In the genomic region with DNA sequence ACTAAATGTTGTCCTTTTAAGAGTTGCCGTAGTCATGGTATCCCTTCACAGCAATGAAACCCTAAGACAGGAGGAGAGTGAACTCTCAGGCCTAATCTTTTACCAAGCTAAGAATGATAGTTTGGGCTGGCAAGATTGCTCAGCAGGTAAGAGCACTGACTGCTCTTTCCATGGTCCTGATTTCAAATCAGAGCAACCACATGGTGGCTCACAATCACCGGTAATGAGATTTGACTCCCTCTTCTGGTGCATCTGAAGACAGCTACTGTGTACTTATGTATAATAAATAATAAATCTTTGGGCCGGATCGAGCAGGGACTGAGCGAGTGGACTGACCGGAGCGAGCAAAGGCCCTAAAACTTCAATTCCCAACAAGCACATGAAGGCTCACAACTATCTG, we compare ENCODE assay signal across 34 mouse cellular contexts. TPM values are rescaled to one million over a fixed set of nuclear protein-coding genes. Genes with fewer than 3 reads are reported as not detected.
A peak's percentile ranks its signal among the peaks of the same experiment; 100 is the strongest.
DNase-seq lines count a peak whose midpoint lies in the region; ATAC-seq and TF ChIP-seq lines count a peak whose summit lies in the region.
"Had no signal": no experiment of that assay in that cellular context is flagged by ENCODE, and none has a peak within 500 bp of the region (broad histone marks: within the 10 kb centered on the region; RNA-seq: fewer than 3 reads in every experiment).

No protein-coding gene starts in this region.

- no peak overlapping the region for H3K27ac ChIP-seq in forebrain, postnatal 0 days (ENCODE audit: low read depth, low read length)
- no peak overlapping the region for H3K27ac ChIP-seq in forebrain, embryonic 14.5 days (ENCODE audit: low read depth, low read length)
- no peak overlapping the region for H3K27ac ChIP-seq in liver, postnatal 0 days (ENCODE audit: low read depth)
- H3K27ac ChIP-seq in liver, embryonic 11.5 days (ENCODE audit: low read depth, low read length) = no peak overlapping the region
- H3K27ac ChIP-seq in cortical plate, adult 2 months (ENCODE audit: insufficient read depth, low read length) = no peak overlapping the region
- H3K27ac ChIP-seq: heart, embryonic 15.5 days; limb, embryonic 13.5 days; liver, embryonic 14.5 days; midbrain, embryonic 15.5 days; stomach, embryonic 15.5 days had no signal

- H3K36me3 ChIP-seq in forebrain, postnatal 0 days (ENCODE audit: insufficient read depth) = peaks cover 18% of the 10 kb centered on the region
- peaks cover 18% of the 10 kb centered on the region for H3K36me3 ChIP-seq in forebrain, embryonic 14.5 days (ENCODE audit: control insufficient read depth, insufficient read depth, low read length)
- peaks cover 16% of the 10 kb centered on the region for H3K36me3 ChIP-seq in liver, postnatal 0 days (replicated peaks; ENCODE audit: insufficient read depth, low read length)
- H3K36me3 ChIP-seq in liver, embryonic 11.5 days (ENCODE audit: control insufficient read depth, insufficient read depth, low read length) = peaks cover 4% of the 10 kb centered on the region; the same call in 1 of the 2 replicates
- peaks cover 31% of the 10 kb centered on the region for H3K36me3 ChIP-seq in E14TG2a.4 (ENCODE audit: insufficient read depth, low read length)

- peak; percentile 53 for TF ChIP-seq CTCF in forebrain, postnatal 0 days (IDR thresholded peaks at IDR 0.05; ENCODE audit: low read depth)
- peak; percentile 24; the same call in 1 of the 2 replicates for TF ChIP-seq CTCF in liver, postnatal 0 days (IDR thresholded peaks at IDR 0.05; ENCODE audit: low read depth)
- TF ChIP-seq CTCF in E14TG2a.4 (conservative IDR thresholded peaks at IDR 0.05; ENCODE audit: low read length) = no peak
- peak; percentile 22; the same call in 1 of the 2 replicates for TF ChIP-seq CTCF in cortical plate, adult 2 months (IDR thresholded peaks at IDR 0.05; ENCODE audit: extremely low read depth, insufficient read depth, low read length)

- no peaks in the 10 kb centered on the region for H3K27me3 ChIP-seq in forebrain, postnatal 0 days (ENCODE audit: insufficient read depth, low read length)
- no peaks in the 10 kb centered on the region for H3K27me3 ChIP-seq in forebrain, embryonic 14.5 days (replicated peaks; ENCODE audit: control insufficient read depth, insufficient read depth, low read length)
- H3K27me3 ChIP-seq in liver, postnatal 0 days (ENCODE audit: insufficient read depth, low read length) = no peaks in the 10 kb centered on the region
- no peaks in the 10 kb centered on the region for H3K27me3 ChIP-seq in liver, embryonic 11.5 days (replicated peaks; ENCODE audit: control insufficient read depth, insufficient read depth, low read length)
- no peaks in the 10 kb centered on the region for H3K27me3 ChIP-seq in E14TG2a.4 (ENCODE audit: insufficient read depth, low read length)
- H3K27me3 ChIP-seq: heart, embryonic 15.5 days; limb, embryonic 13.5 days; megakaryocyte, embryonic 14.5 days; midbrain, embryonic 15.5 days; stomach, embryonic 15.5 days had no signal

- no peak overlapping the region for H3K4me2 ChIP-seq in forebrain, postnatal 0 days (ENCODE audit: low read depth)
- H3K4me2 ChIP-seq in forebrain, embryonic 14.5 days (ENCODE audit: low read length) = no peak overlapping the region
- no peak overlapping the region for H3K4me2 ChIP-seq in liver, postnatal 0 days (ENCODE audit: low read depth, low read length)
- H3K4me2 ChIP-seq in liver, embryonic 11.5 days = no peak overlapping the region
- H3K4me2 ChIP-seq: heart, embryonic 15.5 days; limb, embryonic 13.5 days; midbrain, embryonic 15.5 days; stomach, embryonic 15.5 days had no signal

- H3K4me1 ChIP-seq in forebrain, postnatal 0 days (ENCODE audit: insufficient read depth) = peaks cover 10% of the 10 kb centered on the region
- H3K4me1 ChIP-seq in forebrain, embryonic 14.5 days (ENCODE audit: control insufficient read depth, insufficient read depth, low read length) = peaks cover 10% of the 10 kb centered on the region
- peaks cover 18% of the 10 kb centered on the region for H3K4me1 ChIP-seq in liver, postnatal 0 days (ENCODE audit: insufficient read depth)
- peaks cover 11% of the 10 kb centered on the region for H3K4me1 ChIP-seq in liver, embryonic 11.5 days (replicated peaks; ENCODE audit: control insufficient read depth, insufficient read depth, low read length)
- peaks cover 86% of the 10 kb centered on the region for H3K4me1 ChIP-seq in E14TG2a.4 (replicated peaks; ENCODE audit: low read depth, low read length)
- H3K4me1 ChIP-seq in cortical plate, adult 2 months (ENCODE audit: control insufficient read depth, insufficient read depth, low read length) = peaks cover 4% of the 10 kb centered on the region; the same call in 1 of the 2 replicates

- ATAC-seq in forebrain, postnatal 0 days = no peak
- no peak for ATAC-seq in forebrain, embryonic 14.5 days
- ATAC-seq in liver, postnatal 0 days = no peak
- no peak for ATAC-seq in liver, embryonic 11.5 days (replicated peaks; ENCODE audit: low FRiP score)
- ATAC-seq: hindbrain, embryonic 16.5 days; midbrain, embryonic 15.5 days had no signal

- no peaks in the 10 kb centered on the region for H3K9me3 ChIP-seq in forebrain, postnatal 0 days (ENCODE audit: low read length)
- no peaks in the 10 kb centered on the region for H3K9me3 ChIP-seq in forebrain, embryonic 14.5 days (replicated peaks; ENCODE audit: control insufficient read depth, low read length)
- H3K9me3 ChIP-seq in liver, postnatal 0 days (ENCODE audit: low read length) = no peaks in the 10 kb centered on the region
- H3K9me3 ChIP-seq in liver, embryonic 11.5 days (ENCODE audit: control insufficient read depth, low read length) = no peaks in the 10 kb centered on the region
- no peaks in the 10 kb centered on the region for H3K9me3 ChIP-seq in E14TG2a.4 (ENCODE audit: low read length)
- H3K9me3 ChIP-seq: heart, embryonic 15.5 days; limb, embryonic 13.5 days; megakaryocyte, embryonic 14.5 days; midbrain, embryonic 15.5 days; stomach, embryonic 15.5 days had no signal

- H3K9ac ChIP-seq in forebrain, postnatal 0 days = no peak overlapping the region
- H3K9ac ChIP-seq in forebrain, embryonic 14.5 days (ENCODE audit: low read length) = no peak overlapping the region
- no peak overlapping the region for H3K9ac ChIP-seq in liver, postnatal 0 days (replicated peaks)
- no peak overlapping the region for H3K9ac ChIP-seq in liver, embryonic 11.5 days (ENCODE audit: low read depth, low read length)
- H3K9ac ChIP-seq: heart, embryonic 15.5 days; limb, embryonic 13.5 days; liver, embryonic 14.5 days; midbrain, embryonic 15.5 days; stomach, embryonic 15.5 days had no signal

- no peak for DNase-seq in forebrain, postnatal 0 days
- DNase-seq in forebrain, embryonic 14.5 days (ENCODE audit: low spot score) = no peak
- no peak for DNase-seq in liver, postnatal 0 days
- DNase-seq in liver, embryonic 11.5 days (ENCODE audit: low spot score) = no peak
- no peak for DNase-seq in right cerebral cortex, adult 18-20 months
- DNase-seq in kidney, adult 18-20 months = no peak
- DNase-seq: adrenal gland, adult 8-10 months; cerebellum, adult 11 months; cerebellum, postnatal 10 days; embryo, embryonic 11 days; heart, adult 18-20 months; heart, postnatal 4 days; kidney, adult 8-10 months; kidney, postnatal 36 days; lung, postnatal 14 days; right cerebral cortex, postnatal 25 days had no signal

- no peak for TF ChIP-seq EP300 in liver, postnatal 0 days (IDR thresholded peaks at IDR 0.05; ENCODE audit: low read depth)

- no peak for TF ChIP-seq POLR2A in cortical plate, adult 2 months (IDR thresholded peaks at IDR 0.05; ENCODE audit: extremely low read depth, insufficient read depth, low read length)

- 85% methylated on average over 7 of the region's 7 CpGs for WGBS in forebrain, postnatal 0 days
- 89% methylated on average over 7 of the region's 7 CpGs for whole genome bisulfite sequencing in forebrain, embryonic 14.5 days
- 82% methylated on average over 7 of the region's 7 CpGs for WGBS in liver, postnatal 0 days (ENCODE audit: insufficient replicate concordance)
- 85% methylated on average over 7 of the region's 7 CpGs for WGBS in liver, embryonic 11.5 days

- H3K4me3 ChIP-seq in forebrain, postnatal 0 days (ENCODE audit: low read depth, low read length) = no peak overlapping the region
- no peak overlapping the region for H3K4me3 ChIP-seq in forebrain, embryonic 14.5 days (ENCODE audit: low read depth, low read length)
- no peak overlapping the region for H3K4me3 ChIP-seq in liver, postnatal 0 days (ENCODE audit: low read depth, low read length)
- no peak overlapping the region for H3K4me3 ChIP-seq in liver, embryonic 11.5 days (ENCODE audit: low read depth, low read length)
- H3K4me3 ChIP-seq in E14TG2a.4 (replicated peaks; ENCODE audit: low read length) = 0 out of 2 replicates have a peak overlapping the region, but pooled peaks have one; percentile 13
- no peak overlapping the region for H3K4me3 ChIP-seq in cortical plate, adult 2 months (ENCODE audit: insufficient read depth, low read length)
- H3K4me3 ChIP-seq: heart, embryonic 15.5 days; limb, embryonic 13.5 days; megakaryocyte, embryonic 14.5 days; midbrain, embryonic 15.5 days; stomach, embryonic 15.5 days had no signal

RNA-seq across cellular contexts. Expression of gene Adam1a, which starts 4.0 kb away (rescaled TPM):
- total RNA-seq in forebrain, postnatal 0 days (2014; rRNA removed) = 16.2 and 20.1 TPM in 2 replicates
- 0.55 and 1.3 TPM in 2 replicates for polyA plus RNA-seq in forebrain, postnatal 0 days (2015; fragmentation: Nextera tagmentation; extraction: Ambion mirVana)
- 2.2 and 3.2 TPM in 2 replicates for polyA plus RNA-seq in forebrain, embryonic 14.5 days (2014; fragmentation: Nextera tagmentation; extraction: Ambion mirVana)
- polyA plus RNA-seq in liver, postnatal 0 days (2015; fragmentation: Nextera tagmentation; extraction: Ambion mirVana) = 0.15 and 0.25 TPM in 2 replicates
- polyA plus RNA-seq in liver, embryonic 11.5 days (2014; fragmentation: Nextera tagmentation; extraction: Ambion mirVana) = 1.2 TPM in 2 replicates
- polyA plus RNA-seq in cortical plate, adult 2 months (2012; rRNA removed) = 17.3 and 18.9 TPM in 2 replicates

RNA-seq across cellular contexts. Expression of gene Gm42878, which starts 4.0 kb away (rescaled TPM):
- 0.24 and 0.31 TPM in 2 replicates for total RNA-seq in forebrain, postnatal 0 days (2014; rRNA removed)
- 0.43 TPM in 1 of 2 replicates, not detected in the other for polyA plus RNA-seq in forebrain, postnatal 0 days (2015; fragmentation: Nextera tagmentation; extraction: Ambion mirVana)
- not detected in 2 replicates for polyA plus RNA-seq in forebrain, embryonic 14.5 days (2014; fragmentation: Nextera tagmentation; extraction: Ambion mirVana)
- polyA plus RNA-seq in liver, postnatal 0 days (2015; fragmentation: Nextera tagmentation; extraction: Ambion mirVana) = not detected in 2 replicates
- polyA plus RNA-seq in liver, embryonic 11.5 days (2014; fragmentation: Nextera tagmentation; extraction: Ambion mirVana) = not detected in 2 replicates
- 0.40 TPM in 1 of 2 replicates, not detected in the other for polyA plus RNA-seq in cortical plate, adult 2 months (2012; rRNA removed)
- total RNA-seq: adrenal gland, adult 8-10 months; heart, adult 18-20 months; heart, postnatal 4 days; layer of hippocampus, postnatal 14 days; left cerebral cortex, postnatal 14 days; neutrophil, adult 5-6 weeks had no signal
- polyA plus RNA-seq: embryonic facial prominence, embryonic 14.5 days; heart, embryonic 15.5 days; hindbrain, embryonic 16.5 days; limb, embryonic 13.5 days; midbrain, embryonic 15.5 days; spleen, adult 2 months; stomach, embryonic 15.5 days; thymus, postnatal 0 days had no signal

RNA-seq across cellular contexts. Expression of gene Mapkapk5, which starts 4.5 kb away (rescaled TPM):
- 83.1 and 99.3 TPM in 2 replicates for total RNA-seq in forebrain, postnatal 0 days (2014; rRNA removed)
- polyA plus RNA-seq in forebrain, postnatal 0 days (2015; fragmentation: Nextera tagmentation; extraction: Ambion mirVana) = 47.5 and 50.1 TPM in 2 replicates
- 55.8 and 64.0 TPM in 2 replicates for polyA plus RNA-seq in forebrain, embryonic 14.5 days (2014; fragmentation: Nextera tagmentation; extraction: Ambion mirVana)
- polyA plus RNA-seq in liver, postnatal 0 days (2015; fragmentation: Nextera tagmentation; extraction: Ambion mirVana) = 15.5 and 18.1 TPM in 2 replicates
- 59.8 and 65.3 TPM in 2 replicates for polyA plus RNA-seq in liver, embryonic 11.5 days (2014; fragmentation: Nextera tagmentation; extraction: Ambion mirVana)
- 94.9 and 100 TPM in 2 replicates for polyA plus RNA-seq in cortical plate, adult 2 months (2012; rRNA removed)

RNA-seq across cellular contexts. Expression of gene Adam1b, which starts 38.0 kb away (rescaled TPM):
- not detected in 2 replicates for total RNA-seq in forebrain, postnatal 0 days (2014; rRNA removed)
- not detected in 2 replicates for polyA plus RNA-seq in forebrain, postnatal 0 days (2015; fragmentation: Nextera tagmentation; extraction: Ambion mirVana)
- not detected in 2 replicates for polyA plus RNA-seq in forebrain, embryonic 14.5 days (2014; fragmentation: Nextera tagmentation; extraction: Ambion mirVana)
- polyA plus RNA-seq in liver, postnatal 0 days (2015; fragmentation: Nextera tagmentation; extraction: Ambion mirVana) = not detected in 2 replicates
- not detected in 2 replicates for polyA plus RNA-seq in liver, embryonic 11.5 days (2014; fragmentation: Nextera tagmentation; extraction: Ambion mirVana)
- not detected in 2 replicates for polyA plus RNA-seq in cortical plate, adult 2 months (2012; rRNA removed)
- total RNA-seq: gastrocnemius, adult 8-10 months; heart, adult 18-20 months; heart, postnatal 4 days; left cerebral cortex, postnatal 14 days; neutrophil, adult 5-6 weeks had no signal
- polyA plus RNA-seq: brain, embryonic 14.5 days; embryonic facial prominence, embryonic 14.5 days; hindbrain, embryonic 16.5 days; limb, embryonic 13.5 days; liver, embryonic 14.5 days; urinary bladder, adult 2 months had no signal

RNA-seq across cellular contexts. Expression of gene Aldh2, which starts 52.4 kb away (rescaled TPM):
- 68.1 and 77.2 TPM in 2 replicates for total RNA-seq in forebrain, postnatal 0 days (2014; rRNA removed)
- polyA plus RNA-seq in forebrain, postnatal 0 days (2015; fragmentation: Nextera tagmentation; extraction: Ambion mirVana) = 89.0 and 115 TPM in 2 replicates
- polyA plus RNA-seq in forebrain, embryonic 14.5 days (2014; fragmentation: Nextera tagmentation; extraction: Ambion mirVana) = 38.3 and 42.2 TPM in 2 replicates
- 395 and 411 TPM in 2 replicates for polyA plus RNA-seq in liver, postnatal 0 days (2015; fragmentation: Nextera tagmentation; extraction: Ambion mirVana)
- polyA plus RNA-seq in liver, embryonic 11.5 days (2014; fragmentation: Nextera tagmentation; extraction: Ambion mirVana) = 88.7 and 97.3 TPM in 2 replicates
- polyA plus RNA-seq in cortical plate, adult 2 months (2012; rRNA removed) = 198 TPM in 2 replicates
